Comparison of ENCODE assay signal across 9 mouse cellular contexts in the genomic region with DNA sequence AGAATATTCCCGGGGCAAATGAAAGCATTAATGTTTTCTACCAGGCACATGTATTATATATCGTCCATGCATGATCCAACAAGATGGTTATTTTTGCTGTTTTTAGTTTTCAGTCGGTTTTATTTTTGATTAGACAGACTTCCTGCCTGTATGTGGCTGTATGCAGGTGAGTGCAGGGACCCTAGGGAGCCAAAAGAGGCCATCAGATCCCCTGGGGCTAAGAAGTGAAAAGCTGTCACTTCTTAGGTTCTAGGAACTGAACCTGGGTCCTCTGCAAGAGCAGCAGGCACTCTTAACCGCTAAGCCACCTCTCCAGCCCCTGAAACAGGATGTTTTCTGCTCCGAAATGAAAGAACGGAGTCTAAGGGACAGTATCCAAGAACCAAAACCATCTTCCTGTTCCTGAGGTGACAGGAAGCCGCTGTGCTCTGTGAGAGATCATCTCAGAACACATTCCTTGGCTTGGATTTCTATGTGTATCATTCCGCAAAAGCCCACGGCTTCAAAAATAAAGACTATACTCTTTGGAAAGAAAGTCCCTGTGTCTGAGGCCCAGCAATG. TPM values are rescaled to one million over a fixed set of nuclear protein-coding genes. Genes with fewer than 3 reads are reported as not detected.
DNase-seq lines count a peak whose midpoint lies in the region; TF ChIP-seq lines count a peak whose summit lies in the region.
"Had no signal": no experiment of that assay in that cellular context is flagged by ENCODE, and none has a peak within 500 bp of the region (broad histone marks: within the 10 kb centered on the region; RNA-seq: fewer than 3 reads in every experiment).

No protein-coding gene starts in this region.

- peak overlapping the region; percentile 71 for H3K27ac ChIP-seq in layer of hippocampus, adult 2 months
- H3K27ac ChIP-seq: midbrain, embryonic 12.5 days had no signal

- no peak for DNase-seq in layer of hippocampus, adult 2 months (ENCODE audit: low spot score in 2 of 2)
- no peak for DNase-seq in layer of hippocampus, postnatal 36 days
- DNase-seq in thymus, postnatal 0 days (ENCODE audit: low spot score): peak; percentile 41
- DNase-seq in thymus, postnatal 36 days: no peak
- DNase-seq in induced T-regulatory cell, adult 2 months (ENCODE audit: low read depth): peak; percentile 22
- DNase-seq in embryo, embryonic 10.5 days (ENCODE audit: low spot score): no peak
- no peak for DNase-seq in urinary bladder, adult 2 months (ENCODE audit: low spot score)
- no peak for DNase-seq in spleen, postnatal 10 days (ENCODE audit: low spot score in 2 of 2)

- TF ChIP-seq CTCF in layer of hippocampus, adult 2 months (conservative IDR thresholded peaks at IDR 0.05): no peak

- H3K4me3 ChIP-seq in layer of hippocampus, adult 2 months: no peak overlapping the region; the same call in 1 of the 2 replicates
- H3K4me3 ChIP-seq: midbrain, embryonic 12.5 days had no signal

RNA-seq across cellular contexts. Expression of a gene that starts 15.9 kb away (rescaled TPM):
- total RNA-seq in layer of hippocampus, adult 2 months (2021): 10 to 100 TPM; 28.1 to 28.9 TPM
- 10 to 100 TPM; 30.9 to 34.4 TPM for total RNA-seq in layer of hippocampus, postnatal 36 days (2021)
- polyA plus RNA-seq in thymus, postnatal 0 days (2015; fragmentation: Nextera tagmentation; extraction: Ambion mirVana): 129 and 132 TPM in 2 replicates
- polyA plus RNA-seq in urinary bladder, adult 2 months (2012; rRNA removed): 85.0 and 103 TPM in 2 replicates

RNA-seq across cellular contexts. Expression of a gene that starts 16.0 kb away (rescaled TPM):
- total RNA-seq in layer of hippocampus, adult 2 months (2021): 10 to 100 TPM in 1 of 2 experiments, 1 to 10 TPM in 1; 8.6 to 10.3 TPM
- total RNA-seq in layer of hippocampus, postnatal 36 days (2021): 1 to 10 TPM; 9.5 to 9.6 TPM
- 6.3 and 8.4 TPM in 2 replicates for polyA plus RNA-seq in thymus, postnatal 0 days (2015; fragmentation: Nextera tagmentation; extraction: Ambion mirVana)
- polyA plus RNA-seq in urinary bladder, adult 2 months (2012; rRNA removed): 12.6 and 14.7 TPM in 2 replicates

RNA-seq across cellular contexts. Expression of a gene that starts 54.8 kb away (rescaled TPM):
- 10 to 100 TPM; 11.3 to 13.1 TPM for total RNA-seq in layer of hippocampus, adult 2 months (2021)
- total RNA-seq in layer of hippocampus, postnatal 36 days (2021): 10 to 100 TPM; 13.8 to 14.5 TPM
- 28.8 and 30.1 TPM in 2 replicates for polyA plus RNA-seq in thymus, postnatal 0 days (2015; fragmentation: Nextera tagmentation; extraction: Ambion mirVana)
- polyA plus RNA-seq in urinary bladder, adult 2 months (2012; rRNA removed): 9.8 and 10.1 TPM in 2 replicates

Comparison
In these comparisons a context has a peak if more than half of its experiments do, and no peak if none do; other contexts are left out.
1. DNase-seq: peak in thymus, postnatal 0 days (single experiment) and induced T-regulatory cell, adult 2 months (single experiment); none in layer of hippocampus, adult 2 months (0 of 2), layer of hippocampus, postnatal 36 days (0 of 2), thymus, postnatal 36 days (0 of 2), embryo, embryonic 10.5 days (single experiment), urinary bladder, adult 2 months (single experiment) and spleen, postnatal 10 days (0 of 2).